Mouse (Mus musculus) ES-E14 (cell line): Measurements from ENCODE around the gene Galt. TPM values are rescaled to one million over a fixed set of nuclear protein-coding genes. Genes with fewer than 3 reads are reported as not detected.

Experiments
- DNase-seq: peaks from one replicate; pipeline ENCODE4 v3.0.0-alpha.2; 2013; ENCODE audit warnings: low read depth, low spot score
- H3K27ac ChIP-seq: 2 replicates; pipeline ENCODE4 v1.5.1; 2012; ENCODE audit warnings: low read depth, mild to moderate bottlenecking, low read length, moderate library complexity, mixed read lengths; ENCODE audit not compliant: poor library complexity, insufficient read depth, severe bottlenecking
- H3K36me3 ChIP-seq: 2 replicates; pipeline ENCODE4 v1.6.1; 2012; ENCODE audit warnings: mild to moderate bottlenecking, low read length, moderate library complexity, mixed read lengths; ENCODE audit not compliant: control insufficient read depth, poor library complexity, insufficient read depth, severe bottlenecking
- H3K4me1 ChIP-seq, 2 experiments: fragments of 150-350 bp in 1 of 2; sonication (generic) in 1 of 2; 2 replicates each; pipeline ENCODE4 v1.6.1; 2012; ENCODE audit warnings: low read length in 2 of 2, mild to moderate bottlenecking in 1 of 2, mixed read lengths in 1 of 2; ENCODE audit not compliant: control insufficient read depth in 2 of 2, insufficient read depth in 2 of 2, poor library complexity in 1 of 2
- H3K4me3 ChIP-seq, 2 experiments: fragments of 150-350 bp in 1 of 2; sonication (generic) in 1 of 2; 2 replicates each; pipeline ENCODE4 v1.5.1; 2012; ENCODE audit warnings: low read length in 2 of 2, low read depth in 1 of 2, mild to moderate bottlenecking in 1 of 2, mixed read lengths in 1 of 2; ENCODE audit not compliant: insufficient read depth in 1 of 2, poor library complexity in 1 of 2, severe bottlenecking in 1 of 2
- H3K9ac ChIP-seq: 2 replicates; pipeline ENCODE4 v1.6.1; 2012; ENCODE audit warnings: low read depth, mild to moderate bottlenecking, low read length, mixed read lengths; ENCODE audit not compliant: poor library complexity, insufficient read depth, severe bottlenecking
- H3K9me3 ChIP-seq: fragments of 150-350 bp; sonication (generic); 2 replicates; pipeline ENCODE4 v1.6.1; 2012; ENCODE audit warnings: low read depth, mild to moderate bottlenecking, low read length; ENCODE audit not compliant: control insufficient read depth, insufficient read depth
- CHD2 ChIP-seq: IDR thresholded peaks from 2 replicates; pipeline ENCODE4 v1.6.1; 2014; ENCODE audit warnings: mild to moderate bottlenecking, low read depth, low read length, inconsistent platforms
- HCFC1 ChIP-seq: IDR thresholded peaks from 2 replicates; pipeline ENCODE4 v1.6.1; 2012; ENCODE audit warnings: low read length, inconsistent platforms, borderline replicate concordance; ENCODE audit not compliant: insufficient read depth
- MAFK ChIP-seq: IDR thresholded peaks from 2 replicates; pipeline ENCODE4 v1.6.1; 2014; ENCODE audit warnings: mild to moderate bottlenecking, low read depth, low read length, inconsistent platforms; ENCODE audit not compliant: insufficient read depth
- ZC3H11A ChIP-seq: IDR thresholded peaks from 2 replicates; pipeline ENCODE4 v1.6.1; 2012; ENCODE audit warnings: low read depth, mild to moderate bottlenecking, inconsistent platforms, low read length, borderline replicate concordance
- ZNF384 ChIP-seq: IDR thresholded peaks from 2 replicates; pipeline ENCODE4 v1.6.1; 2012; ENCODE audit warnings: low read depth, low read length, inconsistent platforms
- in situ Hi-C, 2 experiments: fragments of 600-800 bp; cut with MboI; formaldehyde crosslinking; loops; one replicate each; pipeline ENCODE4 v1.15.1; 2025; ENCODE audit warnings: low sequenced_read_pairs in 2 of 2, inconsistent platforms in 1 of 2; ENCODE audit not compliant: unreplicated experiment in 2 of 2
- total RNA-seq: library from RNA; depleted of rRNA; stranded (reverse); fragments of 300-350 nt; gene quantifications from 2 replicates; pipeline ENCODE4 v1.2.3, GENCODE M21; 2012

The Galt gene
- total RNA-seq, 1 experiment, result 26.9 TPM

GRCm38 (mm10) chr4:41714276-41714675 lies 40.8 kb upstream of the Galt start:
- in situ Hi-C loops, result loop anchor here in 1 of 2 experiments (25.0 kb wide), 1 partner anchor 152 kb away; the partner anchor contains the start of genes Dnaic1 and Fam219a
- Histone ChIP-seq H3K4me3 (peak overlapping the region in 1 of 2 experiments; percentile 11; a peak in 1 of 4 replicates), H3K36me3 (peaks cover 17% of the 10 kb centered on the region; the same call in 1 of the 2 replicates), H3K4me1 (peaks cover 2 to 5% of the 10 kb centered on the region in 2 experiments; a peak in 1 of 4 replicates), H3K9me3 (no peaks in the 10 kb centered on the region), H3K27ac (no peak overlapping the region), H3K9ac (no peak overlapping the region)
- no peak for TF ChIP-seq HCFC1
- TF ChIP-seq ZC3H11A, result no peak
- TF ChIP-seq ZNF384, result no peak
- no peak for TF ChIP-seq CHD2
- TF ChIP-seq MAFK, result no peak
- no peak for DNase-seq

GRCm38 (mm10) chr4:41715082-41715481 lies 39.9 kb upstream of the Galt start:
- in situ Hi-C loops, result loop anchor here in 1 of 2 experiments (25.0 kb wide), 1 partner anchor 153 kb away; the partner anchor contains the start of genes Dnaic1 and Fam219a
- H3K36me3 ChIP-seq, result peaks cover 21% of the 10 kb centered on the region; the same call in 1 of the 2 replicates

GRCm38 (mm10) chr4:41715596-41715995 lies 39.4 kb upstream of the Galt start:
- Histone ChIP-seq H3K9ac (no peak overlapping the region), H3K4me1 (peaks cover 2 to 5% of the 10 kb centered on the region in 2 experiments; a peak in 1 of 4 replicates), H3K36me3 (peaks cover 21% of the 10 kb centered on the region; the same call in 1 of the 2 replicates), H3K4me3 (no peak overlapping the region), H3K9me3 (no peaks in the 10 kb centered on the region), H3K27ac (no peak overlapping the region)
- TF ChIP-seq ZNF384, result no peak
- no peak for TF ChIP-seq ZC3H11A
- TF ChIP-seq HCFC1, result no peak
- no peak for TF ChIP-seq CHD2
- no peak for TF ChIP-seq MAFK
- in situ Hi-C loops, result loop anchor here in 1 of 2 experiments (25.0 kb wide), 1 partner anchor 153 kb away; the partner anchor contains the start of genes Dnaic1 and Fam219a
- no peak for DNase-seq

More at GRCm38 (mm10) chr4:41715082-41715481, 39.9 kb upstream of the Galt start:
- no peak overlapping the region for H3K27ac ChIP-seq
- DNase-seq, result no peak
- H3K4me1 ChIP-seq, result peaks cover 2 to 5% of the 10 kb centered on the region in 2 experiments; a peak in 1 of 4 replicates
- TF ChIP-seq HCFC1, result no peak
- no peak for TF ChIP-seq CHD2
- H3K9ac ChIP-seq, result no peak overlapping the region
- no peak overlapping the region for H3K4me3 ChIP-seq
- H3K9me3 ChIP-seq, result no peaks in the 10 kb centered on the region

- H3K36me3 ChIP-seq, result peaks cover 16% of the 10 kb centered on the region; the same call in 1 of the 2 replicates
- no peak overlapping the region for H3K9ac ChIP-seq
- TF ChIP-seq MAFK, result no peak
- no peak for TF ChIP-seq HCFC1
- TF ChIP-seq CHD2, result no peak
- TF ChIP-seq ZNF384, result no peak
- no peak for TF ChIP-seq ZC3H11A
- no peak overlapping the region for H3K27ac ChIP-seq
- peaks cover 2 to 3% of the 10 kb centered on the region in 2 experiments; a peak in 1 of 4 replicates for H3K4me1 ChIP-seq
- in situ Hi-C loops, result loop anchor here in 1 of 2 experiments (25.0 kb wide), 1 partner anchor 155 kb away; the partner anchor contains the start of genes Dnaic1 and Fam219a
- H3K9me3 ChIP-seq, result no peaks in the 10 kb centered on the region
- no peak overlapping the region for H3K4me3 ChIP-seq
- no peak for DNase-seq
These were observed 38.2 kb upstream of the Galt start for GRCm38 (mm10) chr4:41716834-41717233.
